Mouse (Mus musculus) adrenal gland, adult (tissue): ENCODE results near the gene Gm20388.

Experiments
- DNase-seq, 2 experiments: peaks; one replicate each; pipeline ENCODE4 v3.0.0; 2022 to 2023; ENCODE audit warnings: low spot score in 1 of 2; ENCODE audit not compliant: inconsistent age in 2 of 2

Gm20388 gene

DNA sequence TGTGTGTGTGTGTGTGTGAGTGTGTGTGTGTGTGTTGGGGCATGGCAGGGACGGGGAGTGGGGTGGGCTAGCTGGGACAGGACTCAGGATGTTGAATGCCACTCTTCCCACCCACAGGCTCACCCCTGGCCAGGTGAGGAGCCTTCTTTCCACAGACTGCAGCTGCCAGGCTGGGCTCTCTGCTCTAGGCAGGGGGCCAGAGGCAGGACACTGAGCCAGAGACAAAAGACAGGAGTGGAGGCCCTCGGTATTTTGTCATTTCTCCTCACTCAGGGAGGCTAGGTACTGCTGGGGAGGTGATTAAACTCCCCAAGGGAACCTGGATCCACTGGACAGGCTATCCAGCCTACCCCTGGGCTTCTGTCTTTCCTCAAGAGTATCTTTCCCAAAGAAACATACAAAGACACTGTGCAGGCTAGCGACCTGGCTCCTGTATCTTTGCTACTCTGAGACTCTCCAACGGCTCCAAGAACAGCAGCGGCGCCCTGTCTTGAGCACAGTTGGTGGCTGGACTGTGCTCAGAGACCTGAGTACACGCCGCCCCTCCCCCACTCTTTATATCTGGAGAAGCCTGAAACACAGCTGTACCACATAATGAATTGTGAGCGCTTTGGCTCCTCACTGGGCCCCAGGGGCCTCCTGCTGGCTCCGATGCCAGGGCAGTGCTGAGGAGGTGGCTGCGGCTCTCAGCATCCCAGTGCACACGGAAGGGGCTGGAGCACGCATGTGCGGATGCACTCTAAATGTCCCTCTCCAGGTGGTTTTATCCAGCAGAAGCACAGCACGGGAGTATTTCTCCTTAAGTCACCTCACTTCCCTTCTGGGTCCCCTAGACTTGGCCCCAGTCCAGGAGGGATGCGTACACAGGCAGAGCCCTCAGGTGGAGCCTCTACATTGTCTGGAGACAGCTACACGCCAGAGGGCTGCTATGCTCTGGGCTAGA, 274.5 kb downstream of the Gm20388 start:
- DNase-seq = peak in 1 of 2 experiments; percentile 68

GRCm38 (mm10) chr8:120186454-120186853, 275.8 kb downstream of the Gm20388 start:
- DNase-seq = peak; percentile 69 to 84

- DNase-seq = peak; percentile 74 to 82
Observed at GRCm38 (mm10) chr8:120188510-120188909, 277.9 kb downstream of the Gm20388 start.

GRCm38 (mm10) chr8:120189440-120189839, 278.8 kb downstream of the Gm20388 start:
- peak in 1 of 2 experiments; percentile 55 for DNase-seq

DNA sequence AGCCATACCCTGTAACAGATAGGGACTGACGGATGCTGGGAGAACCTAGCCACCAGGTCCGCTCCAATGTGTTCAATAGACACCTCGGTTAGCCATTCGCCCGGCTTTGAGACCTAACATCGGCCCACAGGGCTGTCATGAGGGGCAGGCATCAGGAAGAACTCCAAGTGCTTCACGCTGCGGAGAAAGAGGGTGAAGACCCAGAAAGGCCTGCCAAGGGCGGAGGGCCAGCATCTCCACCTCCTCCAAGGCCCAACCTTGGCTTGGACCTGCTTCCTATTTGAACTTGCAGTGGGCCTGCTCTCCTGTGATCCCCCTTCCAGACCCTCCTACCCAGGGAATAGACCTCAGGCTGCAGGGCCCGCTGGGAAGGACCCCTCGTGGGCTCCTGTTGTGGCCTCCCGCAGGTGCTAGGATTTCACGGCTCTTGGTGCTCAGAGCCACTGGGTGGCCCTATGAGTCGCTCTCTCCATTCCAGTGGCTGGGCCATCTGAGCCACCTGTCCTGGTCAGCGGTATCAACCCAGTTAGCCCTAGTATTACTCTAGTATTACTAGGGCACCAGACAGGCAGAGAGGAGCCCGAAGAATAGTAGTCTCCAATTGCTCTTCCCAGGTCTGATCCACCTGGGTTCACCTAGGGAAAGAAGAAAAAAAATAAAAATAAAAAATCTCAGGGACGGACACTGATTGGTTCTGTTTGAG, 279.6 kb downstream of the Gm20388 start:
- peak in 1 of 2 experiments; percentile 40 for DNase-seq

DNA sequence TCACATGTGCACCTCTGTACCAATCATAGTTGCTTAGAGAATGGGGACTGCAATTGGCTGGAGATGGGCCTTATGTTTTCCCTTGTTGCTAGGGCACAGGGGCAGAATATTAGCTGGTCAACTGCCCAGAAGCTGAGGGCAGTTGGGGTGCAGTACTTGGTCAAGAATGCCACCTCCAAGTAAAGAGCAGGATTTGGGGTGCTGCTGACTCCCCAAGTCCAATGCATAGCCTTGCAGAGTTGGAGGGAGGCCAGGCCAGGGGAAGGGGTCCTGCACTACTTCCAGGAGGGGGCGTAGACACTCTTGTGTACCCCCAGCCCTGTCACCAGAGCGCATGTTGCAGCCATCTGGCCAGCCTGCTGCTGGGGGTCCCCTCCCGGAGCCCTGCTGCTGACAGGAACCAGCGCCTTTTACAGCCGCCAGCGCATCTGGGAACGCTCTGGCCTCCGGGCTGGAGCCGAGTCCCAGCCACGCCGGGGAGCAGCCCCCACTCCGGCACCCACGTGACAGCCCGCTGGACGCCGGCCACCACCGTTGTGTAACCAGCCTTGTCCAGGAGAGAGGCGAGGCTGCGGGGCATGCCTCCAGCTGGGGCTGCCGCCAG, 280.3 kb downstream of the Gm20388 start:
- DNase-seq = peak; percentile 97 to 98

DNA sequence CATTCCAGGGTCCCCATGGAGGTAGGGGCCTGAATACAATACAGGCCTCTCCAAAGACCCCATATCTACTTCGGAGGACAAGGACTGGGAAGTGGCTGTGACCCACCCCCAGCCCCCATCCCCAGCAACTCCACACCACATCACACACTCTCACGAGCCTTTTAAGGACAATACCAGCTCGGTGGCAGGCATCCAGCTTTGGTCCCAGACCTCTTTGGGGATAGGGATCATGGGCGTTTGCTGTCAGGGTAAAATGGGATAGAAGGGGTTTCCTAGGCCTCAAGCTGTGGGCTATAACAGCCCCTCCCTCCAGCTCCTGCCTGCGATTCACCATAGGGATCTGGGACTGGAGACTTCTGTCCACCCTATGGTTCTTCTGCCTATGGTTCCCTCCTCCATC, 281.0 kb downstream of the Gm20388 start:
- DNase-seq = peak; percentile 34 to 67

GRCm38 (mm10) chr8:120192118-120192517, 281.5 kb downstream of the Gm20388 start:
- no peak for DNase-seq

DNA sequence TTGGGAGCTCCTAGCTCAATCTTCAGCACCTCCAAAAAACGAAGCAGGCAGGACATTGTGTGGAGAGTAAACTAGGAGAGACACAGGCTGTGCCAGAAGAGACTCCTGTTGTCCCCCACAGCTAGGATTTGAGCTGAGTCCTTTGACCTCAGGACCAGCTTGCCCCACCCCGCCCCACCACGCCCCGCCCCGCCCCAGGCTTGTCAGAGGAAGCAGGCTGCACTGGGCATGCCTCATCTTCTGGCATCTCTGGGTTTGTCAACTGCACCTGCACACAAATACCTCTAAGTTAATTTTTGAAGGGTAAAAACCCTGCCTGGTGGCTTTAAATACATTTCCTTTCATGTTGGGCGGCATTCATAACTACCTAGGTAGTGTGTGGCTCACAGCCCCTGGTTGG, 290.7 kb downstream of the Gm20388 start:
- no peak for DNase-seq

- DNase-seq = no peak
Observed at GRCm38 (mm10) chr8:120202546-120202945, 291.9 kb downstream of the Gm20388 start.

DNA sequence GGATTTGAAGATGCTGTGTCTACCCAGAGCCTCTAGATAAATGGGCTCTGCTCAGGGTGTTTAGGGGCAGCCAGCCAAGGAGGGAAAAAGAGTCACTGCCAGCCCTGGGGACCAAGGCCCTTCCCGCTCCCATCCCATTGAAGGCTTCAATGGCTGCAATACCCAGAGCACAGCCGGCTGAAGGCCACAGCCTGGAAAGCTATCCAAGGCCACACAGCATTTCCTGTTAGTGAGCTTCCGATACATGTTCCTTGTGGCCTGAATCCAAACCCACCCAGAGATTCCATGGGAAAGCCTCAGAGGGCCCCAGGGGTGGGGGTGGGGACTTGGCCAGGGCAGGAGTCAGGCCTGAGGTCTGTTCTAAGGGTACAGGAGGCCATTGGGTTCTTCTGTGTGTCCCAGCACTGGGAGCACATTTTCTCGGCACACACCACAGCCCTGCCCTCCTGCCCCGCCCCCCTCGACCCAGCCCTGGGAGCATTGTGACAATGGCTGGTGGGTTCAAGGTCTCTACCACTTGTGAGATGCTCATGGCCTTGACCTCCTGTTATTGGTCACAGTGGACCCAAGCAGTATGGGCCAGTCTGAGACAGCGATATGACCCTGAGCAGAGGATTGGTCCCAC, 294.2 kb downstream of the Gm20388 start:
- DNase-seq = peak; percentile 90 to 96

- DNase-seq = peak; percentile 70 to 77
Observed at GRCm38 (mm10) chr8:120205916-120206315, 295.3 kb downstream of the Gm20388 start.

DNA sequence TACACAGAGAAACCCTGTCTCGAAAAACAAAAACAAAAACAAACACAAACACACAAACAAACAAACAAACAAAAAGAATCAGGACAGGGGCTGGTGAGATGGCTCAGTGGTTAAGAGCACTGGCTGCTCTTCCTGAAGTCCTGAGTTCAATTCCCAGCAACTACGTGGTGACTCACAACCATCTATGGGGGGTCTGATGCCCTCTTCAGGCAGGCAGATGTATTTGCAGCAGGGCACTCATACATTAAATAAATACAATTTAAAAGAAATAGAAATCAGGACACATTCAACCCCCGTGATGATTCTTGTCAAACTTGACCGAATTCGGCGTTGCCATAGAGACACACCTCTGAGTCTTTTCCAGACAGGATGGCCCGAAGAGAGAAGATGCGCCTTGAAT, 296.7 kb downstream of the Gm20388 start:
- DNase-seq = no peak

GRCm38 (mm10) chr8:120208113-120208512, 297.5 kb downstream of the Gm20388 start:
- DNase-seq = peak in 1 of 2 experiments; percentile 31

GRCm38 (mm10) chr8:120211345-120211744, 300.7 kb downstream of the Gm20388 start:
- no peak for DNase-seq

- DNase-seq = no peak
Observed at GRCm38 (mm10) chr8:120212596-120212995, 302.0 kb downstream of the Gm20388 start.

GRCm38 (mm10) chr8:120213229-120213628, 302.6 kb downstream of the Gm20388 start:
- DNase-seq = no peak

DNA sequence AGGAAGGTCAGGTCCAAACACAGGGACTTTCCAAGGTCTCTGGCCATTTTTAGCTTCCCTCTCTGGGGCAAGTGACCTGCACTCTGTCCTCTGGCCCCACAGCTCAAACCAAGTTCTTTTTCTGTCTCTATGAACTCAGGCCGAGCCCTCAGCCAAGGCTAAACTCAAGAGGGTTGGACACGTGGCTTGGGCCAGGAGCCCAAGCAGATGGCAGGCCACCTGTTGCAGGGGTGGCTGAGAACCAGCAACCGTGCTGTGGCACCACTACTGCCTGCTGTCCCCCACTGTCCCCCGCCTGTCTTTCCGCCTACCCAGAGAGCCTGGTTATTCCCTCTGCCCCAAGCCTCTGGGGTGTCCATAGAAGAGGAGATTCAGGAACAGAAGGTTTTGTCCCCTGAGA, 303.3 kb downstream of the Gm20388 start:
- DNase-seq = peak in 1 of 2 experiments; percentile 68

- DNase-seq = peak; percentile 67 to 77
Observed at GRCm38 (mm10) chr8:120215416-120216141, 304.9 kb downstream of the Gm20388 start.
